Mouse (Mus musculus) embryonic fibroblast, embryonic 13.5 days (primary cell): ENCODE data around the gene Sugp1. TPM values are rescaled to one million over a fixed set of nuclear protein-coding genes. Genes with fewer than 3 reads are reported as not detected.
A peak's percentile ranks its signal among the peaks of the same experiment; 100 is the strongest.
"Not testable (repeated sequence)": the region's sequence is repeated elsewhere in the genome, so short reads cannot be mapped to it uniquely, and the experiment has no call there.

Experiments used
- H3K27ac ChIP-seq: 2 replicates; pipeline ENCODE4 v1.5.1; 2012; ENCODE audit warnings: low read length, control low read depth, inconsistent platforms; ENCODE audit not compliant: insufficient read depth
- H3K4me1 ChIP-seq: 2 replicates; pipeline ENCODE4 v1.6.1; 2011; ENCODE audit warnings: low read length; ENCODE audit not compliant: control insufficient read depth, insufficient read depth
- H3K4me3 ChIP-seq: 2 replicates; pipeline ENCODE4 v1.5.1; 2011; ENCODE audit warnings: mild to moderate bottlenecking, control low read depth, low read length; ENCODE audit not compliant: insufficient read depth
- CTCF ChIP-seq: IDR thresholded peaks from 2 replicates; pipeline ENCODE4 v1.5.1; 2011; ENCODE audit warnings: mild to moderate bottlenecking, control low read depth, low read length, moderate library complexity, borderline replicate concordance; ENCODE audit not compliant: insufficient read depth
- POLR2A ChIP-seq: IDR thresholded peaks from 2 replicates; pipeline ENCODE4 v1.6.1; 2011; ENCODE audit warnings: low read depth, mild to moderate bottlenecking, control low read depth, low read length, moderate library complexity
- polyA plus RNA-seq: library from polyadenylated mRNA; stranded (reverse); fragments of >200 nt; gene quantifications from 2 replicates; pipeline ENCODE4 v1.2.4, GENCODE M21; 2011; ENCODE audit warnings: low read depth; ENCODE audit not compliant: missing spikeins, insufficient read length

Sugp1 gene
- 20.5 and 23.9 TPM in 2 replicates for polyA plus RNA-seq

GRCm38 (mm10) chr8:70042583-70043455 is at the start of gene Sugp1, which contains the start of gene Mau2:
Gene Sugp1 (plus strand): TSS chr8:70042813.
Gene Mau2 (minus strand): TSS chr8:70042734.
- H3K27ac ChIP-seq: peak within 1 kb of the TSS; percentile 84
- peaks cover 2% of the 10 kb centered on the region for H3K4me1 ChIP-seq
- no peak for TF ChIP-seq CTCF
- peak; percentile 74 for TF ChIP-seq POLR2A
- peak within 1 kb of the TSS; percentile 81 for H3K4me3 ChIP-seq

DNA sequence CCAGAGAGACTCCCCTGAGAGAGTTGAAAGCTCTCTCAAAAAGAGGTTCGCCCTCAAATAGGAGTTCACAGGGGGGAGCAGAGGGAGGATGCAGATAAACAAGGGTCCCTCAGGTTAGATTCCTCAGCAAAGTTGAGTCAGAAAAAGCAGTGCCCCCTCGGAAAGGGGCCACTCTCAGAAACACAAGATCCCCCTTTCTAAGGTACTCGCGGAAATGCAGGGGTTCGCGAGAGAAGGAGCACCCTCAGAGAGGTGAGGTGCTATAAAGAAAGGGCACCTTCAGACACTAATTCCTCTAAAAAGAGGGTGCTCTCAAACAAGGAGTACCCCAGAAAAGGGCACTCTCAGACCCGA is 47.2 kb upstream of the Sugp1 start:
- Histone ChIP-seq H3K4me1 (0 out of 2 replicates have a peak, but pooled peaks cover 2% of the 10 kb centered on the region), H3K4me3 (peak overlapping the region; percentile 90), H3K27ac (peak overlapping the region; percentile 23; the same call in 1 of the 2 replicates)
- TF ChIP-seq POLR2A: no peak
- no peak for TF ChIP-seq CTCF

GRCm38 (mm10) chr8:69995776-69996588 is 46.6 kb upstream of the Sugp1 start, which contains the start of gene Gatad2a:
Gene Gatad2a (minus strand): TSS chr8:69996384.
- Histone ChIP-seq H3K4me3 (peak within 1 kb of the TSS; percentile 90), H3K4me1 (0 out of 2 replicates have a peak, but pooled peaks cover 2% of the 10 kb centered on the region), H3K27ac (peak within 1 kb of the TSS; percentile 87)
- TF ChIP-seq POLR2A: peak; percentile 63
- TF ChIP-seq CTCF: no peak

- H3K4me3 ChIP-seq: peak overlapping the region; percentile 42
- TF ChIP-seq POLR2A (peak; percentile 83), CTCF (no peak)
- peak overlapping the region; percentile 87 for H3K27ac ChIP-seq
- 0 out of 2 replicates have a peak, but pooled peaks cover 2% of the 10 kb centered on the region for H3K4me1 ChIP-seq
Measured at GRCm38 (mm10) chr8:69996589-69997285, 45.9 kb upstream of the Sugp1 start.

DNA sequence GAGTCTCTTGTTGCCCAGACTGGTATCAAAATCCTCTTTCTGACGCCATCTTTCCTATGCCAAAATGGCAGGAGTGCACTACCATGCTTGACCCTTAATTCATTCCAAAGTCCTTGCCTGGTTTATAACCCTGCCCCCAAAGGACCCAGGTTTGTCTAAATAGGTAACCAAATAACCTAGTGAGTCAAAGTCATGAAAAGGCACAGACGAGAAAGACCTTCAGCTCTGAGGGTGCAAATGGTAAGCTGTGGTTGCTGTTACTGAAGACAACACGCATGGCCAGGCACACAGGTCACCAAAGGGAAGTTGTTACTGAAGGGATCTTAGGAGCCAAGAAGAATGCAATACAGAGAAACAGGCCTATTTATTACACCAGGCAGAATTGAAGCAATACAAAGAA is 43.9 kb upstream of the Sugp1 start:
- Histone ChIP-seq H3K4me1 (no peaks in the 10 kb centered on the region), H3K27ac (no peak overlapping the region), H3K4me3 (no peak overlapping the region)
- no peak for TF ChIP-seq POLR2A
- no peak for TF ChIP-seq CTCF

DNA sequence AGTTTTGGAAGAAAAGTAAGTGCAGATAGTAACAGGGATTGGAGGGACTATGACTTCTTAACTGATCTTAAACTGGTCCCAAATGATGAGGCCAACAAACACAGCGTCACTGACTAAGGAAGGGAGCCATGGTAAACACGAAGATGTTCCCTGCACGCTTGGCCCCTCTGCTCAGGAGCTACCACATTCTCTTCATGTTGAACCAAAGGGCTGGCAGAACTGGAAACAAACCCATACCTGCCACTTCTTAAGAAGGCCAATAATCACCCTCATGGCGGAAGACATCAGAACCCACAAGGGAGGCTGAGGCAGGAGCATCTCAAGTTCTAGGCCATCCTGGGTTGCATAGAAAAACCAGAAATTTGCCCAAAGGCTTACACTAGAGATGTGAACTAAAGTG is 43.4 kb upstream of the Sugp1 start:
- Histone ChIP-seq H3K27ac (no peak overlapping the region), H3K4me3 (no peak overlapping the region), H3K4me1 (no peaks in the 10 kb centered on the region)
- no peak for TF ChIP-seq CTCF
- TF ChIP-seq POLR2A: no peak

DNA sequence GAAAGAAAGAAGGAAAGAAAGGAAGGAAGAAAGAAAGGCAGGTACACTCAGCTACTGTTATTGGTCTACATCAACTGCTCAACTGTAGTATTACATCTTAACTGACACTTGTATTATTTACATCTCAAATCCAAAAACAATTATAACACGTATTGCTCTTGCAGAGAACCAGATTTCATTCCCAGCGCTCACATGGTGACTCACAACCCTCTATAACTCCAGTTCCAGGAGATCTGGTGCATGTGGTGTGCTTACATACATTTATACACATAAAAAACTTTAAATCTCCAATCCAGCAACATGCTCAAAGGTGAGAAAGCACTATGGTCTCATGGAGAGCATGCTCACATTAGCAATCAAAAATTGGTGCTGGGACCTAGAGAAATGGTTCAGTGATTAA is 42.4 kb upstream of the Sugp1 start:
- H3K27ac ChIP-seq: no peak overlapping the region
- no peak overlapping the region for H3K4me3 ChIP-seq
- TF ChIP-seq POLR2A (no peak), CTCF (no peak)
- H3K4me1 ChIP-seq: no peaks in the 10 kb centered on the region

DNA sequence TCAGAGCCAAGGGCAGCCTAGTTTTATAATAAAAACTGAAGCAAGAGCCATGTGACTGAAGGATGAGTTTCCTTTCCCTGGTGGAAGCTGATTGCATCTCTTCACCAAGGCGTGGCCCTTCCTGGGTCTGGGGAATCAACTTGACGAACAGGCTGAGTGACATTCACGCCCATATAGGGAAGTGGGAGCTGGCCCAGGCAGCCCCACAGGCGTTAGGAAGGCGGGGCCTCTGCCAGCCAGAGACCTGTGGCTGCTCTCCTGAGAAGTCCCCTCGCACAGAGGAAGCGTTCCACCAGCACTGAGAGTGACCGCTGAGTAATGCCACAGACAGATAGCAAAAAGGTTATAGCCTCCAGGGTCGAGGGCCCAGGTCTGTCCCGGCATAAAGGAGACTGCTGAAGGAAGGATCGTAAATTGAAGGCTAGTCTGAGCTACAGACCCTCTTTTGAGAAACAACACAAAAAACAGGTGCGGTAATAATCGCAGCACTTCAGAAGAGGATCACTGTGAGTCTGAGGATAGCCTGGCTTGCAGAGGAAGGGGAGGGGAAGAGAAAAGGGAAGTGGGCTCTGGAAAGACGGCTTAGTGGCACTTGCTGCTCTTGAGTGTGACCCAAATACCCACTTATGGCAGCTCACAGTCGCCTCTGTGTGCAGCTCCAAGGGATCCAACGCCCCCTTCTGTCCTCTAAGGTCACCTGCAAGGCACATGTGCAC is 41.3 kb upstream of the Sugp1 start:
- peak; percentile 54; the same call in 1 of the 2 replicates for TF ChIP-seq POLR2A
- peak; percentile 62; the same call in 1 of the 2 replicates for TF ChIP-seq CTCF
- Histone ChIP-seq H3K4me3 (peak overlapping the region; percentile 9), H3K4me1 (no peaks in the 10 kb centered on the region), H3K27ac (peak overlapping the region; percentile 36; the same call in 1 of the 2 replicates)

- H3K4me1 ChIP-seq, H3K4me3 ChIP-seq, H3K27ac ChIP-seq: not testable (repeated sequence)
Measured at GRCm38 (mm10) chr8:70001892-70002191, 40.8 kb upstream of the Sugp1 start.
